Mouse (Mus musculus) midbrain, embryonic 15.5 days (tissue): ENCODE measurements around the gene Grm8. TPM values are rescaled to one million over a fixed set of nuclear protein-coding genes. Genes with fewer than 3 reads are reported as not detected.
"Not testable (repeated sequence)": the region's sequence is repeated elsewhere in the genome, so short reads cannot be mapped to it uniquely, and the experiment has no call there.

Source experiments
- ATAC-seq: fragments of 200-750 bp; cut with Nextera tagmentation; replicated peaks from 2 replicates; pipeline ENCODE4 v1.8.0; 2017; ENCODE audit warnings: moderate TSS enrichment
- H3K27ac ChIP-seq: fragments of 300-500 bp; sonication (generic); 2 replicates; pipeline ENCODE4 v1.5.1; 2015; ENCODE audit warnings: mild to moderate bottlenecking, inconsistent platforms
- H3K27me3 ChIP-seq: fragments of 300-500 bp; sonication (generic); replicated peaks from 2 replicates; pipeline ENCODE4 v1.6.1; 2015; ENCODE audit warnings: inconsistent platforms
- H3K36me3 ChIP-seq: fragments of 300-500 bp; sonication (generic); replicated peaks from 2 replicates; pipeline ENCODE4 v1.6.1; 2015; ENCODE audit warnings: inconsistent platforms
- H3K4me1 ChIP-seq: fragments of 300-500 bp; sonication (generic); 2 replicates; pipeline ENCODE4 v1.6.1; 2015; ENCODE audit warnings: inconsistent platforms
- H3K4me2 ChIP-seq: fragments of 300-500 bp; sonication (generic); 2 replicates; pipeline ENCODE4 v1.6.1; 2015; ENCODE audit warnings: inconsistent platforms, mild to moderate bottlenecking, moderate library complexity
- H3K4me3 ChIP-seq: fragments of 300-500 bp; sonication (generic); 2 replicates; pipeline ENCODE4 v1.5.1; 2015; ENCODE audit warnings: mild to moderate bottlenecking, inconsistent platforms
- H3K9ac ChIP-seq: fragments of 300-500 bp; sonication (generic); 2 replicates; pipeline ENCODE4 v1.6.1; 2015; ENCODE audit warnings: mild to moderate bottlenecking, inconsistent platforms
- H3K9me3 ChIP-seq: fragments of 300-500 bp; sonication (generic); 2 replicates; pipeline ENCODE4 v1.6.1; 2016; ENCODE audit warnings: inconsistent platforms
- WGBS: fragments of 180-500 bp; shearing (Covaris S2); methylation state at CpG from one replicate; pipeline ENCODE4 v1.1.7; 2015; ENCODE audit warnings: mixed read lengths; 5-methylcytosine and 5-hydroxymethylcytosine counted together
- polyA plus RNA-seq: library from polyadenylated mRNA; unstranded; fragments of >200 nt; fragmentation: Nextera tagmentation; extraction: Ambion mirVana; gene quantifications from 2 replicates; pipeline ENCODE4 v1.2.1, GENCODE M21; 2015

The Grm8 gene
- polyA plus RNA-seq, 1 experiment from 2014 or later: 16.5 TPM

GRCm38 (mm10) chr6:27928058-27928457, 206.9 kb downstream of the Grm8 start:
- Histone ChIP-seq H3K36me3 (no peaks in the 10 kb centered on the region), H3K4me1 (no peaks in the 10 kb centered on the region), H3K4me2 (no peak overlapping the region), H3K4me3 (no peak overlapping the region), H3K27me3 (no peaks in the 10 kb centered on the region), H3K27ac (no peak overlapping the region), H3K9me3 (no peaks in the 10 kb centered on the region), H3K9ac (no peak overlapping the region)
- 76% methylated on average over 3 of the region's 3 CpGs for WGBS
- ATAC-seq: no peak

- Histone ChIP-seq H3K36me3 (no peaks in the 10 kb centered on the region), H3K27me3 (no peaks in the 10 kb centered on the region), H3K27ac (no peak overlapping the region), H3K4me2 (no peak overlapping the region), H3K9me3 (no peaks in the 10 kb centered on the region), H3K4me3 (no peak overlapping the region), H3K4me1 (no peaks in the 10 kb centered on the region), H3K9ac (no peak overlapping the region)
- 79% methylated on average over 1 of the region's 1 CpGs for WGBS
- no peak for ATAC-seq
Observed at GRCm38 (mm10) chr6:27913281-27913680, 221.7 kb downstream of the Grm8 start.

- H3K27me3 ChIP-seq: no peaks in the 10 kb centered on the region
- H3K9me3 ChIP-seq: no peaks in the 10 kb centered on the region
- ATAC-seq: no peak
- H3K4me1 ChIP-seq: no peaks in the 10 kb centered on the region
- H3K9ac ChIP-seq: no peak overlapping the region
- H3K4me2 ChIP-seq: no peak overlapping the region
- H3K27ac ChIP-seq: no peak overlapping the region
- no peak overlapping the region for H3K4me3 ChIP-seq
- no peaks in the 10 kb centered on the region for H3K36me3 ChIP-seq
Observed at GRCm38 (mm10) chr6:27904358-27904757, 230.6 kb downstream of the Grm8 start.

- no peak for ATAC-seq
Observed at GRCm38 (mm10) chr6:27902224-27902623, 232.8 kb downstream of the Grm8 start.

GRCm38 (mm10) chr6:27901396-27901795, 233.6 kb downstream of the Grm8 start:
- Histone ChIP-seq H3K36me3 (no peaks in the 10 kb centered on the region), H3K4me1 (no peaks in the 10 kb centered on the region), H3K27me3 (no peaks in the 10 kb centered on the region), H3K4me2 (no peak overlapping the region), H3K4me3 (no peak overlapping the region), H3K27ac (no peak overlapping the region), H3K9me3 (no peaks in the 10 kb centered on the region), H3K9ac (no peak overlapping the region)
- no peak for ATAC-seq
- 85% methylated on average over 3 of the region's 3 CpGs for WGBS

More at GRCm38 (mm10) chr6:27902224-27902623, 232.8 kb downstream of the Grm8 start:
- H3K27me3 ChIP-seq: no peaks in the 10 kb centered on the region
- no peak overlapping the region for H3K4me3 ChIP-seq
- no peak overlapping the region for H3K4me2 ChIP-seq
- H3K9me3 ChIP-seq: no peaks in the 10 kb centered on the region
- H3K4me1 ChIP-seq: no peaks in the 10 kb centered on the region
- H3K27ac ChIP-seq: no peak overlapping the region
- H3K9ac ChIP-seq: no peak overlapping the region
- H3K36me3 ChIP-seq: no peaks in the 10 kb centered on the region
- 100% methylated on average over 1 of the region's 1 CpGs for WGBS

- H3K4me2 ChIP-seq: no peak overlapping the region
- H3K4me1 ChIP-seq: no peaks in the 10 kb centered on the region
- H3K27me3 ChIP-seq: no peaks in the 10 kb centered on the region
- WGBS: 93% methylated on average over 1 of the region's 1 CpGs
- H3K27ac ChIP-seq: no peak overlapping the region
- H3K4me3 ChIP-seq: no peak overlapping the region
- no peak overlapping the region for H3K9ac ChIP-seq
- H3K9me3 ChIP-seq: no peaks in the 10 kb centered on the region
- no peaks in the 10 kb centered on the region for H3K36me3 ChIP-seq
- no peak for ATAC-seq
Observed at GRCm38 (mm10) chr6:27895153-27895552, 239.8 kb downstream of the Grm8 start.

- H3K36me3 ChIP-seq: no peaks in the 10 kb centered on the region
- no peak overlapping the region for H3K4me3 ChIP-seq
- WGBS: 85% methylated on average over 1 of the region's 1 CpGs
- H3K4me2 ChIP-seq: no peak overlapping the region
- H3K4me1 ChIP-seq: no peaks in the 10 kb centered on the region
- no peak overlapping the region for H3K9ac ChIP-seq
- no peaks in the 10 kb centered on the region for H3K27me3 ChIP-seq
- H3K9me3 ChIP-seq: no peaks in the 10 kb centered on the region
- H3K27ac ChIP-seq: no peak overlapping the region
- ATAC-seq: no peak
Observed at GRCm38 (mm10) chr6:27892886-27893285, 242.1 kb downstream of the Grm8 start.

GRCm38 (mm10) chr6:27888391-27888790, 246.6 kb downstream of the Grm8 start:
- Histone ChIP-seq H3K27ac (no peak overlapping the region), H3K4me1 (no peaks in the 10 kb centered on the region), H3K9me3 (no peaks in the 10 kb centered on the region), H3K9ac (no peak overlapping the region), H3K27me3 (no peaks in the 10 kb centered on the region), H3K36me3 (no peaks in the 10 kb centered on the region), H3K4me2 (no peak overlapping the region), H3K4me3 (no peak overlapping the region)
- no peak for ATAC-seq
- 86% methylated on average over 2 of the region's 2 CpGs for WGBS

- Histone ChIP-seq H3K4me3 (no peak overlapping the region), H3K4me2 (no peak overlapping the region), H3K27me3 (no peaks in the 10 kb centered on the region), H3K36me3 (no peaks in the 10 kb centered on the region), H3K9ac (no peak overlapping the region), H3K4me1 (no peaks in the 10 kb centered on the region), H3K27ac (no peak overlapping the region), H3K9me3 (no peaks in the 10 kb centered on the region)
- ATAC-seq: no peak
- WGBS: 95% methylated on average over 1 of the region's 1 CpGs
Observed at GRCm38 (mm10) chr6:27887922-27888321, 247.1 kb downstream of the Grm8 start.

- Histone ChIP-seq H3K4me1 (no peaks in the 10 kb centered on the region), H3K4me3 (no peak overlapping the region), H3K27ac (no peak overlapping the region), H3K36me3 (no peaks in the 10 kb centered on the region), H3K27me3 (no peaks in the 10 kb centered on the region), H3K4me2 (no peak overlapping the region), H3K9me3 (no peaks in the 10 kb centered on the region), H3K9ac (no peak overlapping the region)
- no peak for ATAC-seq
- 67% methylated on average over 1 of the region's 1 CpGs for WGBS
Observed at GRCm38 (mm10) chr6:27885786-27886185, 249.2 kb downstream of the Grm8 start.

GRCm38 (mm10) chr6:27849644-27850043, 285.3 kb downstream of the Grm8 start:
- WGBS: 13% methylated on average over 1 of the region's 1 CpGs
- H3K4me3 ChIP-seq: no peak overlapping the region
- H3K4me2 ChIP-seq: no peak overlapping the region

GRCm38 (mm10) chr6:27836159-27836558, 298.8 kb downstream of the Grm8 start:
- 94% methylated on average over 1 of the region's 1 CpGs for WGBS
- Histone ChIP-seq H3K4me2 (no peak overlapping the region), H3K4me3 (no peak overlapping the region), H3K9ac (no peak overlapping the region), H3K27ac (no peak overlapping the region), H3K36me3 (no peaks in the 10 kb centered on the region), H3K27me3 (no peaks in the 10 kb centered on the region), H3K4me1 (no peaks in the 10 kb centered on the region), H3K9me3 (no peaks in the 10 kb centered on the region)
- ATAC-seq: no peak

More at GRCm38 (mm10) chr6:27849644-27850043, 285.3 kb downstream of the Grm8 start:
- no peaks in the 10 kb centered on the region for H3K36me3 ChIP-seq
- no peaks in the 10 kb centered on the region for H3K4me1 ChIP-seq
- H3K9ac ChIP-seq: no peak overlapping the region
- H3K9me3 ChIP-seq: no peaks in the 10 kb centered on the region
- no peaks in the 10 kb centered on the region for H3K27me3 ChIP-seq
- ATAC-seq: peak; percentile 52; the same call in 1 of the 2 replicates
- no peak overlapping the region for H3K27ac ChIP-seq

GRCm38 (mm10) chr6:27819735-27820134, 315.2 kb downstream of the Grm8 start:
- not testable (repeated sequence) for H3K4me3 ChIP-seq, H3K27ac ChIP-seq, H3K27me3 ChIP-seq, H3K9ac ChIP-seq, H3K9me3 ChIP-seq, H3K4me2 ChIP-seq, ATAC-seq, H3K4me1 ChIP-seq, H3K36me3 ChIP-seq
- WGBS: 92% methylated on average over 2 of the region's 2 CpGs
